Mouse (Mus musculus): Measurements from ENCODE around the gene C130026I21Rik. TPM values are rescaled to one million over a fixed set of nuclear protein-coding genes. Genes with fewer than 3 reads are reported as not detected.
"Not testable (repeated sequence)": the region's sequence is repeated elsewhere in the genome, so short reads cannot be mapped to it uniquely, and the experiment has no call there.

The C130026I21Rik gene
- polyA plus RNA-seq, 1 experiment from 2014 or later, result not detected

DNA sequence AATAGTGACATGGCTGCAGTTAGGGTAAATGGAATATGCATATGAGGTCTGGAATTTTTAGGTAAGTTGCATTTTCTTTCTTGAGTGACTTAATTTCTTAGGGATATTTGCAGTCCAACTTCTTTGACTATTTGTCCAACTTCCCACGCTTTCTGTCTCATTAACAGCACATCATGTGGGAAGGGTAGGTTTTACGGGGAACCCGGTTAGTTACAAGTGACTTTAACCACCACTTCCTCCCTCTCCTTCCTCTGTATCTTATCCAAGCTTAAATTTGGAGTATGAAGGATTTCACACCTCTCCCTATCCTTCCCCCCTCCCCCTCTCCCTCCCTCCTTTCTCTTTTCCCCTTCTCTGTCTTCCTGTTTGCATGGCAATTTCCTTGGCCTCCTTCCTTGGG lies 259.4 kb downstream of the C130026I21Rik start:
- H3K4me2 ChIP-seq (ENCODE audit: low read depth, low read length); H3K27me3 ChIP-seq (ENCODE audit: control insufficient read depth, insufficient read depth, low read length); H3K9me3 ChIP-seq (replicated peaks; ENCODE audit: control insufficient read depth, low read length); ATAC-seq (replicated peaks; ENCODE audit: insufficient number of reproducible peaks, low FRiP score, low TSS enrichment, low read depth); DNase-seq (ENCODE audit: low spot score); H3K4me1 ChIP-seq (ENCODE audit: control insufficient read depth, insufficient read depth, low read length); H3K4me3 ChIP-seq (ENCODE audit: low read depth, low read length); H3K9ac ChIP-seq (replicated peaks; ENCODE audit: low read length); H3K27ac ChIP-seq (replicated peaks; ENCODE audit: low read depth, low read length); H3K36me3 ChIP-seq (replicated peaks; ENCODE audit: control insufficient read depth, insufficient read depth, low read depth, low read length): not testable (repeated sequence)
- WGBS, result 78% methylated on average over 1 of the region's 3 CpGs

- not testable (repeated sequence) for H3K27ac ChIP-seq (replicated peaks; ENCODE audit: low read depth, low read length); H3K9ac ChIP-seq (replicated peaks; ENCODE audit: low read length); H3K9me3 ChIP-seq (replicated peaks; ENCODE audit: control insufficient read depth, low read length); H3K4me3 ChIP-seq (ENCODE audit: low read depth, low read length); H3K27me3 ChIP-seq (ENCODE audit: control insufficient read depth, insufficient read depth, low read length); H3K4me1 ChIP-seq (ENCODE audit: control insufficient read depth, insufficient read depth, low read length); H3K36me3 ChIP-seq (replicated peaks; ENCODE audit: control insufficient read depth, insufficient read depth, low read depth, low read length); DNase-seq (ENCODE audit: low spot score); H3K4me2 ChIP-seq (ENCODE audit: low read depth, low read length); ATAC-seq (replicated peaks; ENCODE audit: insufficient number of reproducible peaks, low FRiP score, low TSS enrichment, low read depth)
- 69% methylated on average over 1 of the region's 1 CpGs for WGBS
These were observed 262.6 kb downstream of the C130026I21Rik start for GRCm38 (mm10) chr1:85007737-85008136.

DNA sequence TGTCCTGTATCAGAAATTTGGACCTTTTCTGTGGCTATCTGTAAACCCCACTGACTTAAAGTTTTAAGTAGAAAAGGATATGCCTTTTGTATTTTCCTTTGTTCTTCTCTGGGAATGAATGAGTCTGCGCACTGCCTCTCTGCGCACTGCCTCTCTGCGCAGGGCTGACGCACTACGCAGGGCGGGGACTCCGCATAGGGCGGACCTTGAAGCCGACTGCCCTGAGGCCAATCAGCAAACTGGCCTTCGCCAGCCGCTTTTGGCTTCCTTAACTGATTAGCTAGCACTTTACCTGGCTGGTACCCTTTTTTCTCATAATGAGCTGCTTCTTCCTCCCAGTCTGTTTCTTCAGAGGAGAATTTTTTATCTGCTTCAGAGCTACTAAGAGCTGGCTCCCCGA lies 271.1 kb downstream of the C130026I21Rik start:
- not testable (repeated sequence) for ATAC-seq (replicated peaks; ENCODE audit: insufficient number of reproducible peaks, low FRiP score, low TSS enrichment, low read depth); H3K27me3 ChIP-seq (ENCODE audit: control insufficient read depth, insufficient read depth, low read length); H3K36me3 ChIP-seq (replicated peaks; ENCODE audit: control insufficient read depth, insufficient read depth, low read depth, low read length); H3K9me3 ChIP-seq (replicated peaks; ENCODE audit: control insufficient read depth, low read length); H3K9ac ChIP-seq (replicated peaks; ENCODE audit: low read length); H3K4me3 ChIP-seq (ENCODE audit: low read depth, low read length); H3K27ac ChIP-seq (replicated peaks; ENCODE audit: low read depth, low read length); DNase-seq (ENCODE audit: low spot score); H3K4me2 ChIP-seq (ENCODE audit: low read depth, low read length); H3K4me1 ChIP-seq (ENCODE audit: control insufficient read depth, insufficient read depth, low read length)
- 100% methylated on average over 5 of the region's 12 CpGs for WGBS

- H3K4me1 ChIP-seq (ENCODE audit: control insufficient read depth, insufficient read depth, low read length); ATAC-seq (replicated peaks; ENCODE audit: insufficient number of reproducible peaks, low FRiP score, low TSS enrichment, low read depth); H3K9ac ChIP-seq (replicated peaks; ENCODE audit: low read length); H3K27ac ChIP-seq (replicated peaks; ENCODE audit: low read depth, low read length); DNase-seq (ENCODE audit: low spot score); H3K4me3 ChIP-seq (ENCODE audit: low read depth, low read length); H3K4me2 ChIP-seq (ENCODE audit: low read depth, low read length); H3K36me3 ChIP-seq (replicated peaks; ENCODE audit: control insufficient read depth, insufficient read depth, low read depth, low read length); H3K27me3 ChIP-seq (ENCODE audit: control insufficient read depth, insufficient read depth, low read length); H3K9me3 ChIP-seq (replicated peaks; ENCODE audit: control insufficient read depth, low read length): not testable (repeated sequence)
- 87% methylated on average over 5 of the region's 9 CpGs for WGBS
These were observed 274.1 kb downstream of the C130026I21Rik start for GRCm38 (mm10) chr1:84996305-84996704.

GRCm38 (mm10) chr1:84994461-84994860 lies 275.9 kb downstream of the C130026I21Rik start:
- H3K27me3 ChIP-seq (ENCODE audit: control insufficient read depth, insufficient read depth, low read length); H3K9ac ChIP-seq (replicated peaks; ENCODE audit: low read length); DNase-seq (ENCODE audit: low spot score); H3K36me3 ChIP-seq (replicated peaks; ENCODE audit: control insufficient read depth, insufficient read depth, low read depth, low read length); ATAC-seq (replicated peaks; ENCODE audit: insufficient number of reproducible peaks, low FRiP score, low TSS enrichment, low read depth); H3K4me2 ChIP-seq (ENCODE audit: low read depth, low read length); H3K27ac ChIP-seq (replicated peaks; ENCODE audit: low read depth, low read length); H3K4me3 ChIP-seq (ENCODE audit: low read depth, low read length); H3K4me1 ChIP-seq (ENCODE audit: control insufficient read depth, insufficient read depth, low read length); H3K9me3 ChIP-seq (replicated peaks; ENCODE audit: control insufficient read depth, low read length): not testable (repeated sequence)
- no CpG with 5 or more reads among the region's 1 CpGs for WGBS

DNA sequence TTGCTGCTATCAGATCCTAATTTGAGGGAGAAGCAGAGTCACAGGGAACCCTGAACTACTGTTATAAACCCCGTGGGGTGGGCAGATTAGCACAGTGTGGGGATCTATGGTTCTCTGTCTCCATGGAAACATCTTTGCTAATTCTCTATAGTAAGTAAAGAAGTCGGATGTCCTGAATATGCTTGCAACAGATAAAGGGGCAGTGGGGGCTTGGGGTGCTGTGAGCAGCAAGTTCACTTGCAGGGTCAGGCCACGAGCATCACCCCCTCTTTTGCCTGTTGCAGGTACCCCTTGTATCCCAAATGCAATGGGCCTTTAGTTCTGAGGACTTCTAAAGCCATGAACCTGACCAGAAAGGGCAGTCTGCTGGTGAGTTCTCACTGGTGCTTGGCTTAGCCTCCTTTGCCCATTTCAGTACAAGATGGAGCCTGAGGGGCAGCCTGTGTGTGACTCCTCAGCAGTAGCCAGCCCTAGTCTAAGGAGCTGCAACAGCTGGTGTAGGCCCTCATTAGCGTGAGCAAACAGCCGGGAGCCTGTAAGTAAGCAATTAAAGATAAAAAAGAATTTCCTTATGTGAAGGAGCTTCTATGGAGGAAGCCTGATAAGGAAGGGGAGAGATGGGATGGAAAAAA lies 276.6 kb downstream of the C130026I21Rik start:
- DNase-seq (ENCODE audit: low spot score), result not testable (repeated sequence)

GRCm38 (mm10) chr1:84993235-84993634 lies 277.1 kb downstream of the C130026I21Rik start:
- H3K36me3 ChIP-seq (replicated peaks; ENCODE audit: control insufficient read depth, insufficient read depth, low read depth, low read length); DNase-seq (ENCODE audit: low spot score); H3K9ac ChIP-seq (replicated peaks; ENCODE audit: low read length); H3K4me2 ChIP-seq (ENCODE audit: low read depth, low read length); H3K27ac ChIP-seq (replicated peaks; ENCODE audit: low read depth, low read length); H3K4me1 ChIP-seq (ENCODE audit: control insufficient read depth, insufficient read depth, low read length); H3K4me3 ChIP-seq (ENCODE audit: low read depth, low read length); H3K27me3 ChIP-seq (ENCODE audit: control insufficient read depth, insufficient read depth, low read length); H3K9me3 ChIP-seq (replicated peaks; ENCODE audit: control insufficient read depth, low read length): not testable (repeated sequence)
- WGBS, result no CpG with 5 or more reads among the region's 2 CpGs
- 0 out of 2 replicates have a peak, but pooled peaks have one; percentile 56 for ATAC-seq (replicated peaks; ENCODE audit: insufficient number of reproducible peaks, low FRiP score, low TSS enrichment, low read depth)

More for the DNA sequence above, 276.6 kb downstream of the C130026I21Rik start:
- H3K4me2 ChIP-seq (ENCODE audit: low read depth, low read length); H3K4me1 ChIP-seq (ENCODE audit: control insufficient read depth, insufficient read depth, low read length); H3K36me3 ChIP-seq (replicated peaks; ENCODE audit: control insufficient read depth, insufficient read depth, low read depth, low read length); H3K4me3 ChIP-seq (ENCODE audit: low read depth, low read length); H3K27ac ChIP-seq (replicated peaks; ENCODE audit: low read depth, low read length); H3K9ac ChIP-seq (replicated peaks; ENCODE audit: low read length); H3K27me3 ChIP-seq (ENCODE audit: control insufficient read depth, insufficient read depth, low read length); H3K9me3 ChIP-seq (replicated peaks; ENCODE audit: control insufficient read depth, low read length): not testable (repeated sequence)
- peak; percentile 67 for ATAC-seq (replicated peaks; ENCODE audit: insufficient number of reproducible peaks, low FRiP score, low TSS enrichment, low read depth)
- 40% methylated on average over 1 of the region's 5 CpGs for WGBS

GRCm38 (mm10) chr1:84992827-84993226 lies 277.5 kb downstream of the C130026I21Rik start:
- peak; percentile 70; the same call in 1 of the 2 replicates for ATAC-seq (replicated peaks; ENCODE audit: insufficient number of reproducible peaks, low FRiP score, low TSS enrichment, low read depth)
- not testable (repeated sequence) for DNase-seq (ENCODE audit: low spot score); H3K27me3 ChIP-seq (ENCODE audit: control insufficient read depth, insufficient read depth, low read length); H3K27ac ChIP-seq (replicated peaks; ENCODE audit: low read depth, low read length); H3K4me2 ChIP-seq (ENCODE audit: low read depth, low read length); H3K36me3 ChIP-seq (replicated peaks; ENCODE audit: control insufficient read depth, insufficient read depth, low read depth, low read length); H3K9ac ChIP-seq (replicated peaks; ENCODE audit: low read length); H3K4me1 ChIP-seq (ENCODE audit: control insufficient read depth, insufficient read depth, low read length); H3K4me3 ChIP-seq (ENCODE audit: low read depth, low read length); H3K9me3 ChIP-seq (replicated peaks; ENCODE audit: control insufficient read depth, low read length)
- no CpG with 5 or more reads among the region's 3 CpGs for WGBS

Measured in embryonic facial prominence, embryonic 11.5 days (tissue).